Mouse (Mus musculus): ENCODE results near the gene Prrx1. TPM values are rescaled to one million over a fixed set of nuclear protein-coding genes. Genes with fewer than 3 reads are reported as not detected.

Prrx1 gene
- polyA plus RNA-seq, 1 experiment from 2014 or later: 0.13 TPM

- DNase-seq: no peak
- Histone ChIP-seq H3K36me3 (replicated peaks; ENCODE audit: insufficient read depth, low read length) (no peaks in the 10 kb centered on the region), H3K4me2 (ENCODE audit: low read depth, low read length) (no peak overlapping the region), H3K27me3 (ENCODE audit: insufficient read depth, low read length) (no peaks in the 10 kb centered on the region), H3K9ac (replicated peaks) (no peak overlapping the region), H3K27ac (ENCODE audit: low read depth) (no peak overlapping the region), H3K9me3 (ENCODE audit: low read length) (no peaks in the 10 kb centered on the region), H3K4me3 (ENCODE audit: low read depth, low read length) (no peak overlapping the region), H3K4me1 (ENCODE audit: insufficient read depth) (no peaks in the 10 kb centered on the region)
- ATAC-seq: no peak
- WGBS (ENCODE audit: insufficient replicate concordance): 78% methylated on average over 1 of the region's 1 CpGs
- TF ChIP-seq EP300 (IDR thresholded peaks at IDR 0.05; ENCODE audit: low read depth) (no peak), CTCF (IDR thresholded peaks at IDR 0.05; ENCODE audit: low read depth) (no peak)
Measured at GRCm38 (mm10) chr1:163221767-163222166, 91.7 kb downstream of the Prrx1 start.

- no peak overlapping the region for H3K9ac ChIP-seq (replicated peaks)
- no peak overlapping the region for H3K4me2 ChIP-seq (ENCODE audit: low read depth, low read length)
- H3K4me1 ChIP-seq (ENCODE audit: insufficient read depth): no peaks in the 10 kb centered on the region
- no peaks in the 10 kb centered on the region for H3K27me3 ChIP-seq (ENCODE audit: insufficient read depth, low read length)
- no peak overlapping the region for H3K27ac ChIP-seq (ENCODE audit: low read depth)
- H3K9me3 ChIP-seq (ENCODE audit: low read length): no peaks in the 10 kb centered on the region
- no peak for TF ChIP-seq CTCF (IDR thresholded peaks at IDR 0.05; ENCODE audit: low read depth)
- no peak for TF ChIP-seq EP300 (IDR thresholded peaks at IDR 0.05; ENCODE audit: low read depth)
- H3K36me3 ChIP-seq (replicated peaks; ENCODE audit: insufficient read depth, low read length): no peaks in the 10 kb centered on the region
- no peak for ATAC-seq
- no peak overlapping the region for H3K4me3 ChIP-seq (ENCODE audit: low read depth, low read length)
- DNase-seq: no peak
- 78% methylated on average over 14 of the region's 14 CpGs for WGBS (ENCODE audit: insufficient replicate concordance)
Measured at GRCm38 (mm10) chr1:163208919-163209867, 104.3 kb downstream of the Prrx1 start.

GRCm38 (mm10) chr1:163198767-163199166 is 114.7 kb downstream of the Prrx1 start:
- no peak for DNase-seq
- Histone ChIP-seq H3K4me1 (ENCODE audit: insufficient read depth) (no peaks in the 10 kb centered on the region), H3K9ac (replicated peaks) (no peak overlapping the region), H3K27me3 (ENCODE audit: insufficient read depth, low read length) (no peaks in the 10 kb centered on the region), H3K9me3 (ENCODE audit: low read length) (no peaks in the 10 kb centered on the region), H3K4me3 (ENCODE audit: low read depth, low read length) (no peak overlapping the region), H3K27ac (ENCODE audit: low read depth) (no peak overlapping the region), H3K36me3 (replicated peaks; ENCODE audit: insufficient read depth, low read length) (no peaks in the 10 kb centered on the region), H3K4me2 (ENCODE audit: low read depth, low read length) (no peak overlapping the region)
- TF ChIP-seq EP300 (IDR thresholded peaks at IDR 0.05; ENCODE audit: low read depth) (no peak), CTCF (IDR thresholded peaks at IDR 0.05; ENCODE audit: low read depth) (no peak)
- 65% methylated on average over 2 of the region's 2 CpGs for WGBS (ENCODE audit: insufficient replicate concordance)
- no peak for ATAC-seq

GRCm38 (mm10) chr1:163198059-163198458 is 115.5 kb downstream of the Prrx1 start:
- Histone ChIP-seq H3K9me3 (ENCODE audit: low read length) (no peaks in the 10 kb centered on the region), H3K27me3 (ENCODE audit: insufficient read depth, low read length) (no peaks in the 10 kb centered on the region), H3K4me3 (ENCODE audit: low read depth, low read length) (no peak overlapping the region), H3K4me1 (ENCODE audit: insufficient read depth) (no peaks in the 10 kb centered on the region), H3K36me3 (replicated peaks; ENCODE audit: insufficient read depth, low read length) (no peaks in the 10 kb centered on the region), H3K9ac (replicated peaks) (no peak overlapping the region), H3K4me2 (ENCODE audit: low read depth, low read length) (no peak overlapping the region), H3K27ac (ENCODE audit: low read depth) (no peak overlapping the region)
- no peak for DNase-seq
- ATAC-seq: no peak
- TF ChIP-seq EP300 (IDR thresholded peaks at IDR 0.05; ENCODE audit: low read depth): no peak
- TF ChIP-seq CTCF (IDR thresholded peaks at IDR 0.05; ENCODE audit: low read depth): no peak
- 49% methylated on average over 4 of the region's 4 CpGs for WGBS (ENCODE audit: insufficient replicate concordance)

Other genes starting within 250 kb of the Prrx1 start
- not detected in 2 replicates for gene Mroh9, start 228.0 kb downstream of the Prrx1 start, polyA plus RNA-seq (2015; fragmentation: Nextera tagmentation; extraction: Ambion mirVana)
- gene Gorab, start 90.0 kb upstream of the Prrx1 start, polyA plus RNA-seq (2015; fragmentation: Nextera tagmentation; extraction: Ambion mirVana): 3.1 and 3.4 TPM in 2 replicates